Mouse (Mus musculus) ES-E14 (cell line): ENCODE data around the gene Cmip. TPM values are rescaled to one million over a fixed set of nuclear protein-coding genes. Genes with fewer than 3 reads are reported as not detected.

Experiments used
- DNase-seq: peaks from one replicate; pipeline ENCODE4 v3.0.0-alpha.2; 2013; ENCODE audit warnings: low read depth, low spot score
- H3K27ac ChIP-seq: 2 replicates; pipeline ENCODE4 v1.5.1; 2012; ENCODE audit warnings: low read depth, mild to moderate bottlenecking, low read length, moderate library complexity, mixed read lengths; ENCODE audit not compliant: poor library complexity, insufficient read depth, severe bottlenecking
- H3K36me3 ChIP-seq: 2 replicates; pipeline ENCODE4 v1.6.1; 2012; ENCODE audit warnings: mild to moderate bottlenecking, low read length, moderate library complexity, mixed read lengths; ENCODE audit not compliant: control insufficient read depth, poor library complexity, insufficient read depth, severe bottlenecking
- H3K4me1 ChIP-seq, 2 experiments: fragments of 150-350 bp in 1 of 2; sonication (generic) in 1 of 2; 2 replicates each; pipeline ENCODE4 v1.6.1; 2012; ENCODE audit warnings: low read length in 2 of 2, mild to moderate bottlenecking in 1 of 2, mixed read lengths in 1 of 2; ENCODE audit not compliant: control insufficient read depth in 2 of 2, insufficient read depth in 2 of 2, poor library complexity in 1 of 2
- H3K4me3 ChIP-seq, 2 experiments: fragments of 150-350 bp in 1 of 2; sonication (generic) in 1 of 2; 2 replicates each; pipeline ENCODE4 v1.5.1; 2012; ENCODE audit warnings: low read length in 2 of 2, low read depth in 1 of 2, mild to moderate bottlenecking in 1 of 2, mixed read lengths in 1 of 2; ENCODE audit not compliant: insufficient read depth in 1 of 2, poor library complexity in 1 of 2, severe bottlenecking in 1 of 2
- H3K9ac ChIP-seq: 2 replicates; pipeline ENCODE4 v1.6.1; 2012; ENCODE audit warnings: low read depth, mild to moderate bottlenecking, low read length, mixed read lengths; ENCODE audit not compliant: poor library complexity, insufficient read depth, severe bottlenecking
- H3K9me3 ChIP-seq: fragments of 150-350 bp; sonication (generic); 2 replicates; pipeline ENCODE4 v1.6.1; 2012; ENCODE audit warnings: low read depth, mild to moderate bottlenecking, low read length; ENCODE audit not compliant: control insufficient read depth, insufficient read depth
- CHD2 ChIP-seq: IDR thresholded peaks from 2 replicates; pipeline ENCODE4 v1.6.1; 2014; ENCODE audit warnings: mild to moderate bottlenecking, low read depth, low read length, inconsistent platforms
- HCFC1 ChIP-seq: IDR thresholded peaks from 2 replicates; pipeline ENCODE4 v1.6.1; 2012; ENCODE audit warnings: low read length, inconsistent platforms, borderline replicate concordance; ENCODE audit not compliant: insufficient read depth
- MAFK ChIP-seq: IDR thresholded peaks from 2 replicates; pipeline ENCODE4 v1.6.1; 2014; ENCODE audit warnings: mild to moderate bottlenecking, low read depth, low read length, inconsistent platforms; ENCODE audit not compliant: insufficient read depth
- ZC3H11A ChIP-seq: IDR thresholded peaks from 2 replicates; pipeline ENCODE4 v1.6.1; 2012; ENCODE audit warnings: low read depth, mild to moderate bottlenecking, inconsistent platforms, low read length, borderline replicate concordance
- ZNF384 ChIP-seq: IDR thresholded peaks from 2 replicates; pipeline ENCODE4 v1.6.1; 2012; ENCODE audit warnings: low read depth, low read length, inconsistent platforms
- in situ Hi-C, 2 experiments: fragments of 600-800 bp; cut with MboI; formaldehyde crosslinking; loops; one replicate each; pipeline ENCODE4 v1.15.1; 2025; ENCODE audit warnings: low sequenced_read_pairs in 2 of 2, inconsistent platforms in 1 of 2; ENCODE audit not compliant: unreplicated experiment in 2 of 2
- total RNA-seq: library from RNA; depleted of rRNA; stranded (reverse); fragments of 300-350 nt; gene quantifications from 2 replicates; pipeline ENCODE4 v1.2.3, GENCODE M21; 2012

The Cmip gene
- total RNA-seq, 1 experiment: 26.3 TPM

- in situ Hi-C loops: no loop called here
- Histone ChIP-seq H3K4me3 (no peak overlapping the region), H3K36me3 (no peaks in the 10 kb centered on the region; the same call in 1 of the 2 replicates), H3K9ac (no peak overlapping the region), H3K4me1 (peaks cover 6 to 41% of the 10 kb centered on the region in 2 experiments), H3K27ac (no peak overlapping the region), H3K9me3 (no peaks in the 10 kb centered on the region)
- no peak for TF ChIP-seq ZNF384
- TF ChIP-seq MAFK: no peak
- no peak for TF ChIP-seq CHD2
- no peak for TF ChIP-seq ZC3H11A
- no peak for TF ChIP-seq HCFC1
- no peak for DNase-seq
These were observed 75.6 kb downstream of the Cmip start for GRCm38 (mm10) chr8:117332229-117333010.

GRCm38 (mm10) chr8:117333619-117334018 is 76.8 kb downstream of the Cmip start:
- TF ChIP-seq HCFC1 (no peak), CHD2 (no peak), ZC3H11A (no peak), ZNF384 (no peak), MAFK (no peak)
- Histone ChIP-seq H3K9ac (peak overlapping the region; percentile 7; the same call in 1 of the 2 replicates), H3K27ac (no peak overlapping the region), H3K9me3 (no peaks in the 10 kb centered on the region), H3K4me1 (peaks cover 6 to 47% of the 10 kb centered on the region in 2 experiments), H3K4me3 (no peak overlapping the region), H3K36me3 (no peaks in the 10 kb centered on the region; the same call in 1 of the 2 replicates)
- in situ Hi-C loops: no loop called here
- no peak for DNase-seq

- TF ChIP-seq ZNF384 (no peak), CHD2 (no peak), HCFC1 (no peak), ZC3H11A (no peak), MAFK (no peak)
- Histone ChIP-seq H3K27ac (no peak overlapping the region), H3K36me3 (no peaks in the 10 kb centered on the region; the same call in 1 of the 2 replicates), H3K9ac (peak overlapping the region; percentile 7; the same call in 1 of the 2 replicates), H3K4me1 (peaks cover 8 to 47% of the 10 kb centered on the region in 2 experiments), H3K9me3 (no peaks in the 10 kb centered on the region), H3K4me3 (no peak overlapping the region)
- in situ Hi-C loops: no loop called here
- no peak for DNase-seq
These were observed 77.3 kb downstream of the Cmip start for GRCm38 (mm10) chr8:117334058-117334747.

- no peak for TF ChIP-seq MAFK
- TF ChIP-seq CHD2: no peak
- no peak for TF ChIP-seq HCFC1
- TF ChIP-seq ZNF384: no peak
- no peak for TF ChIP-seq ZC3H11A
- Histone ChIP-seq H3K9me3 (no peaks in the 10 kb centered on the region), H3K9ac (0 out of 2 replicates have a peak overlapping the region, but pooled peaks have one; percentile 14), H3K36me3 (no peaks in the 10 kb centered on the region; the same call in 1 of the 2 replicates), H3K4me1 (peaks cover 8 to 48% of the 10 kb centered on the region in 2 experiments), H3K4me3 (no peak overlapping the region), H3K27ac (peak overlapping the region; percentile 18; the same call in 1 of the 2 replicates)
- in situ Hi-C loops: no loop called here
- DNase-seq: no peak
These were observed 78.0 kb downstream of the Cmip start for GRCm38 (mm10) chr8:117334748-117335393.
